Mouse (Mus musculus) embryonic facial prominence, embryonic 12.5 days (tissue): ENCODE data around the gene Birc7. TPM values are rescaled to one million over a fixed set of nuclear protein-coding genes. Genes with fewer than 3 reads are reported as not detected.

Experiments
- ATAC-seq: fragments of 200-750 bp; cut with Nextera tagmentation; 2 replicates; pipeline ENCODE4 v1.8.0; 2017; ENCODE audit not compliant: insufficient number of reproducible peaks, insufficient read depth, low FRiP score, low TSS enrichment
- H3K27ac ChIP-seq: fragments of 300-500 bp; sonication (generic); 2 replicates; pipeline ENCODE4 v1.5.1; 2016; ENCODE audit warnings: mild to moderate bottlenecking
- H3K27me3 ChIP-seq: fragments of 300-500 bp; sonication (generic); 2 replicates; pipeline ENCODE4 v1.6.1; 2016; ENCODE audit warnings: mild to moderate bottlenecking, moderate library complexity
- H3K36me3 ChIP-seq: fragments of 300-500 bp; sonication (generic); 2 replicates; pipeline ENCODE4 v1.6.1; 2016; ENCODE audit warnings: mild to moderate bottlenecking
- H3K4me1 ChIP-seq: fragments of 300-500 bp; sonication (generic); 2 replicates; pipeline ENCODE4 v1.6.1; 2016
- H3K4me2 ChIP-seq: fragments of 300-500 bp; sonication (generic); replicated peaks from 2 replicates; pipeline ENCODE4 v1.6.1; 2016; ENCODE audit warnings: mild to moderate bottlenecking, moderate library complexity
- H3K4me3 ChIP-seq: fragments of 300-500 bp; sonication (generic); 2 replicates; pipeline ENCODE4 v1.5.1; 2016; ENCODE audit warnings: mild to moderate bottlenecking
- H3K9ac ChIP-seq: fragments of 300-500 bp; sonication (generic); 2 replicates; pipeline ENCODE4 v1.6.1; 2016; ENCODE audit warnings: mild to moderate bottlenecking, moderate library complexity
- H3K9me3 ChIP-seq: fragments of 300-500 bp; sonication (generic); 2 replicates; pipeline ENCODE4 v1.6.1; 2016; ENCODE audit warnings: mild to moderate bottlenecking, moderate library complexity
- WGBS: fragments of 180-500 bp; shearing (Covaris S2); methylation state at CpG from one replicate; pipeline ENCODE4 v1.1.7; 2016; 5-methylcytosine and 5-hydroxymethylcytosine counted together
- polyA plus RNA-seq: library from polyadenylated mRNA; unstranded; fragments of >200 nt; fragmentation: Nextera tagmentation; extraction: Ambion mirVana; gene quantifications from 2 replicates; pipeline ENCODE4 v1.2.1, GENCODE M21; 2016

The Birc7 gene
- polyA plus RNA-seq, result 0.14 TPM in 1 of 2 replicates, not detected in the other

DNA sequence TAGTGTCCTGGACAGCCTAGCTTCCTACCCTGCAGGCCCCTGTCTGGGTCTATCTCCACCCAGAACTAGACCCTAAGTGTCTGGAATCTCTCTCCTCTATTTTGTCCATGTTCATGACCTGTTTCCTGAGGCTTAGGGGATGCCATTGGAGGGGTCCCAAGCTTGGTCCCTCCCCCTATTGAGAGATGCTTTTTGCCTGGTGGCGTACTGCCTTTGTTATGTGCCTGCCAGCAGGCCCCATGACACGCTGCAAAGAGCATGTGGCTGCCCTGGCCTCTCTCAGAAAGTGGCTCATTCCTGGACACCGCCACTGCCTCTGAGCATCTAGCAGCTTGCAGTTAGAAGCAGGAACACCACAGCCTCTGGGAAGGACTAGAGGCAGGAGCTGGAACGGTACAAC lies at the start of gene Birc7:
Birc7 (plus strand) TSS at position 301 of the 400 bp plus-strand sequence.
- no peak within 1 kb of the TSS for H3K9ac ChIP-seq
- H3K36me3 ChIP-seq, result no peaks in the 10 kb centered on the region
- no peaks in the 10 kb centered on the region for H3K27me3 ChIP-seq
- no peaks in the 10 kb centered on the region for H3K9me3 ChIP-seq
- 46% methylated on average over 4 of the region's 4 CpGs for WGBS
- H3K4me3 ChIP-seq, result no peak within 1 kb of the TSS
- H3K4me2 ChIP-seq, result no peak within 1 kb of the TSS
- ATAC-seq, result no peak
- 0 out of 2 replicates have a peak, but pooled peaks cover 3% of the 10 kb centered on the region for H3K4me1 ChIP-seq
- H3K27ac ChIP-seq, result no peak within 1 kb of the TSS

DNA sequence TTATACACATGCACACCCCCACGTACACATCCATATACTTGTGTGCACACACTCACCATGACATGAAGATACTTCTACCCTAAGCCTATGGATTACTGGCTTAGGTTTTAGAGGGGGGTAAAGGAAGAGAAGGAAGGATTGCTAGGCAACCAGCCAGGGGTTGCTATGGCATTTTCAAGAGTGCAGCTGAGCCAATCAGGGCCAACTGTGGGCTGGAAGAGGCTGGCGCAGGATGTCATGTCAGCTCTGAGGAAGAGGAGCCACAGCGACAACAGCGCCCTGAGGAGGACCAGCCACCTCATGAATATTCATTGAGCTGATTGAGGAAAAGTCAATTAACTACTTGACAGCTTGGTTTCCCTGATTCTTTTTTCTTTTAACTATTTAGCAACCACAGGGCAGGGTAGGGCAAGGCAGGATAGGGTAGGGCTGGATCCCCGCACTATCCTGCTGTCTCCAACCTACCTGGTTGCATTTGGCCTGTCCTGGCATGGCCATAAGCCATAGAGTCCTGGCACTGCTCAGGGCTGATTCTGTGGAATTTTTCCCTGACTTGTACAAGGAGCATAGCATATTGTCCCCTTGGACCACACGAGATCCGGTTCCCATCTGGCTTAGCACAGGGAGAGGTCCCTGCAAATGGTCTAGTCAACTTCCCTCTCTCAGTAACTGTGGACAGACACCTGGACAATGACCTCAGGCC lies 49.3 kb upstream of the Birc7 start:
- no peak for ATAC-seq
- Histone ChIP-seq H3K36me3 (no peaks in the 10 kb centered on the region), H3K9me3 (no peaks in the 10 kb centered on the region), H3K27ac (no peak overlapping the region), H3K27me3 (no peaks in the 10 kb centered on the region), H3K4me1 (no peaks in the 10 kb centered on the region), H3K9ac (no peak overlapping the region), H3K4me3 (no peak overlapping the region), H3K4me2 (no peak overlapping the region)
- WGBS, result 53% methylated on average over 7 of the region's 7 CpGs

DNA sequence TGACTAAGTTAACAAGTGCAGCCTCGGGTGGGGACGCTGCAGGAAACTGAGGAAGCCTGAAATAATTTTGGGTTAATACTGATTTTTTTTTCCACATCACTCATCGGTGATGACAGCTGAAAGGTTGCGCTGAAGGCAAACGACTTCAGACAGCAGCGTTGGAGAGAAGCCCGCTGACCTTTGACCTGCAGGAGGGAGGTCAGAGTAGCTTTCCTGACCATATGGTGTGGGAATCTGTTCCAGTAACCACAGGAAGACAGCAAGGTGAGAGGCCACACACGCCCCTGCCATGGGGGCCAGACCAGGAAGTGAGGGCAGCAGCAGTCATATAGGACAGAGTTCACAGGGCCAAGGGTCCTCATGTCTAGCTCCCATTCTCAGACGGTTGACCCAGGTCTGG lies 47.5 kb upstream of the Birc7 start:
- Histone ChIP-seq H3K4me2 (no peak overlapping the region), H3K4me3 (no peak overlapping the region), H3K27me3 (no peaks in the 10 kb centered on the region), H3K9ac (no peak overlapping the region), H3K36me3 (no peaks in the 10 kb centered on the region), H3K4me1 (no peaks in the 10 kb centered on the region), H3K9me3 (no peaks in the 10 kb centered on the region), H3K27ac (no peak overlapping the region)
- WGBS, result 39% methylated on average over 9 of the region's 9 CpGs
- ATAC-seq, result no peak

DNA sequence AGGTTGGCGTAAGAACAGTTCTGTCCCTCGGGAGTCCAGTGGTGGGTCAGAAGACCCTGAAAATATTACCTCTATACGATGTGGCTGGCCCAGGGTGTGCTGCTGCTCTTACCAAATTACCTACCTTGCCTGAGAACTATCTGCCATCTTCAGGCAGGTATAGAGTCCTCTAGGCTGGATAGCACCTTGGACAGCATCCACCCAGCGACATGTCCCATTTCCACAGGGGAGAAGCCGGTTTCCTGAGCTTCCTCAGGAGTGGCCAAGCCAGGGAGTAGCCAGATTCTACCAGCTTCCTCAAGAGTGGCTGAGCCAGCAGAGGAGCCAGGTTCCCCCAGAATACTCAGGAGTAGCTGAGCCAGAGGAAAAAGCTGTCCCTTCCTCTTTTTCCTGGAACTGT lies 43.6 kb upstream of the Birc7 start:
- Histone ChIP-seq H3K9me3 (no peaks in the 10 kb centered on the region), H3K4me3 (no peak overlapping the region), H3K36me3 (no peaks in the 10 kb centered on the region), H3K4me2 (no peak overlapping the region), H3K27ac (no peak overlapping the region), H3K27me3 (peaks cover 31% of the 10 kb centered on the region), H3K4me1 (0 out of 2 replicates have a peak, but pooled peaks cover under 1% of the 10 kb centered on the region), H3K9ac (no peak overlapping the region)
- WGBS, result 56% methylated on average over 5 of the region's 5 CpGs
- ATAC-seq, result no peak

DNA sequence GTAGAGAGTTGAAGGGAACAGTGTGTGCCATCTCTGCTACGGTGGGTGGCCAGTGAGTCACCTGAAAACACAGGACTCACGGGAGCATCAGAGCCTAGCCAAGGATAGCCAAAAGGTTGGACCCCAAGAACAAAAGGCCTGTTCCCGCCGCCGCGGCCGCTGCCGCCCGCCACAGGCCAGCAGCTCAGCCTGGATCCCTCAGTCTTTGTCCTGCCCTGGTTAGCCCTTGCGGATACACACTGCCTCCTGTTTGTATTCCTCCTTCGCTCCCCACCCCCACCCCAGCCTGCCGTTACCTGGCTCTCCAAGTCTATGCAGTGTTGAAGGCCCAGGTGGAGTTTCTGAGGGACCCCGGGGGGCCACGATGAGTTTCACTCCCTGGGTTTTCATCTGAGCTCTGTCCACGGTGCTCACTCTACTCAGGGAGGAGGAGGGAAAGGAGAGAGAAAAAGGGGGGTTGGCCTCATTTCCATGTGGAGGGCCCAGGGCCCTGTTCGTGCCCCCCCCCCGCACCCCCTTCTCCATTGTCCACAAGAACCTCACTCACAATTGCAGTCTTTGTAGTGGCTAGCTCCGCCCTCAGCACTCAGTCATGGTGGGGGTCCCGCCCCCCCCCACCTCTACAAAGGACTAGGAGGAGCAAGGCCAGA lies 39.4 kb upstream of the Birc7 start:
- WGBS, result 3% methylated on average over 18 of the region's 19 CpGs
- Histone ChIP-seq H3K4me1 (peaks cover 27% of the 10 kb centered on the region), H3K9ac (no peak overlapping the region), H3K27ac (peak overlapping the region; percentile 11; the same call in 1 of the 2 replicates), H3K4me3 (no peak overlapping the region), H3K9me3 (no peaks in the 10 kb centered on the region), H3K4me2 (no peak overlapping the region), H3K27me3 (peaks cover 72% of the 10 kb centered on the region), H3K36me3 (no peaks in the 10 kb centered on the region)
- ATAC-seq, result no peak

DNA sequence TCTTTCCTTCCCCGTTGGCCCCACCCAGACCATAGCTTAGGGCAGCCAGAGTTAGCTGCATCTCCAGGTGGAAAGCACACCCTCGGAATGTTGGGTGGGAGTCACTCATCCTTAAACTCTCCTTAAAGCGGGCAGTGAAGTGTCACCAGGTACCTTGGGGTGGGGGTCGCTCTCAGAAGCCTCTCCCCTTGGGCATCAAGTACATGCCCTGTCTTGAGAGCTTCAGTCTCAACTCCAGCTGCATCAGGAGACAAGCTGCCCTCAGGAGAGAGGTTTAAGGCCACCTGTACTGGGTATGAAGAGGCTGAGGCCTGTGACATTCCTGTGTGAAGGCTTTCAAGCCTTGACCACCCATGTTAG lies 38.9 kb upstream of the Birc7 start:
- no peak for ATAC-seq
- WGBS, result 21% methylated on average over 4 of the region's 4 CpGs
- Histone ChIP-seq H3K4me1 (peaks cover 32% of the 10 kb centered on the region), H3K27me3 (peaks cover 77% of the 10 kb centered on the region), H3K9ac (no peak overlapping the region), H3K27ac (no peak overlapping the region; the same call in 1 of the 2 replicates), H3K36me3 (no peaks in the 10 kb centered on the region), H3K4me3 (no peak overlapping the region), H3K9me3 (no peaks in the 10 kb centered on the region), H3K4me2 (no peak overlapping the region)

DNA sequence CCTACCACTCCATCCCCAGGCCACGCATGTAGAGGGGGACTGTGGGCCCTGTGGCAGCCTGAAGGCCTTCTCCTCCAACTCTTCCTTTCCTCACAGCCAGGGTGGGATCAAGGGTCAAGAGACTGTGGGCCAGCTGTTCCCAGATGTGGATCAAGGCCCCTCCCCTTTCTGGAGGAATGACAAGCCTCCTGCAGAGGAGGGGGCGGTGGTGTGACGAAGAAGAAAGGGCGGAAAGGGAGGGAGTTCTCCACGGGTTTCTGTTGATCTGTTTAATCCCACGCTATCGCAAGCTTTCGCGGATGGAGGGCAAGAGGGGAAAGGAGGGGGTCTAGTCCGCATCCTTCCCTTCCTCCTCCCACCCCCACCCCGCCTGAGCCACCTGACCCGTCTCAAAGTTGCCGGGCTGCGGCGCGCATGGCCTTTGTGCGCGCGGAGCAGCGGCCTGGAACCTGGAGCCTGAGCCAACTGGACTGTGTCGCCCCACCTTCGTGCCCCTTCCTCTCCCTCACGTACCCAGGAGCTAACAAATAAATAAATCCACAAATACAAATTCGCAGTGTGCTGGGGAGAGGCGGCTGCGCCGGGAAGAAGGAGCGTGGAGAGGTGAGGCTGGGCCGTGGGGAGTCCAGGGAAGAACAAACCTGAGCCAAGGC lies 38.3 kb upstream of the Birc7 start:
- Histone ChIP-seq H3K27me3 (peaks cover 84% of the 10 kb centered on the region), H3K4me3 (0 out of 2 replicates have a peak overlapping the region, but pooled peaks have one; percentile 7), H3K36me3 (no peaks in the 10 kb centered on the region), H3K9me3 (no peaks in the 10 kb centered on the region), H3K9ac (no peak overlapping the region), H3K4me1 (peaks cover 32% of the 10 kb centered on the region), H3K4me2 (peak overlapping the region; percentile 16; the same call in 1 of the 2 replicates), H3K27ac (peak overlapping the region; percentile 42; the same call in 1 of the 2 replicates)
- ATAC-seq, result no peak
- WGBS, result 2% methylated on average over 29 of the region's 29 CpGs

DNA sequence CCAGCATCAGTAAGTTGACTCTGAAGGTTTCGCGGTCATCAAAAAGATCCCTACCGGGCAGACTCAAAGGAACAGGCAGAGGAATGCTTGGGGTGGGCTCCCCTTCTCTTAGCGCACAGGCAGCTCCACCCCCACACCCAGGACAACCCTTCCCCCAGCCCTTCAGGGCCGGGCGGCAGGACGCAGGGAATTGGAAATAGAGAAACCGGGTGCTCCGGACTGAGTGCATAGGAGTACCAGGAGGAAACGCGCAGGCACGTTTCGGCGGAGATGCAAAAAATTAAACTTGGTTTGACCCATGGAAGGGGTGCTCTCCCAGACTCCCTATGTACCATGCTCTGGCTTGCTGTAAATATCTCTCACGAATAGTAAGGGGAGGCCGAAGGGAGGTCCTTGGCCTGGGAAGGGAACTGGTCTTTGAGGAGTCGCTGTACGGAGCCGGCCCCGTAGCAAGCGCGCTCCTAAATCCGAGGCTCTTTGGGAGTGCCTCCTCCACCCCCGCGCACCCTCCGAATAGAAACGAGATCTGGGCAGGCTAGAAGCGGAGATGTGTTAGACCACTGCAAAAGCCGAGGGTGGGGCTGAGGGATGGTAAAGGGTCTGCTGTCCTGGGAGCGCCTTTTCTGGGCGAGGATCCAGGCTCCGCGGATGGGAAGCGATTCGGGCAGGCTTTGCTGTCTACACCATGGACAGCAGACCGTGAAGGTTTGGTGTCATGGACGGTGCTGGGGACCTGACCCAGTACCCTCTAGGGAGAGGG lies 37.6 kb upstream of the Birc7 start:
- ATAC-seq, result no peak
- peaks cover 90% of the 10 kb centered on the region for H3K27me3 ChIP-seq
- 1% methylated on average over 37 of the region's 37 CpGs for WGBS

DNA sequence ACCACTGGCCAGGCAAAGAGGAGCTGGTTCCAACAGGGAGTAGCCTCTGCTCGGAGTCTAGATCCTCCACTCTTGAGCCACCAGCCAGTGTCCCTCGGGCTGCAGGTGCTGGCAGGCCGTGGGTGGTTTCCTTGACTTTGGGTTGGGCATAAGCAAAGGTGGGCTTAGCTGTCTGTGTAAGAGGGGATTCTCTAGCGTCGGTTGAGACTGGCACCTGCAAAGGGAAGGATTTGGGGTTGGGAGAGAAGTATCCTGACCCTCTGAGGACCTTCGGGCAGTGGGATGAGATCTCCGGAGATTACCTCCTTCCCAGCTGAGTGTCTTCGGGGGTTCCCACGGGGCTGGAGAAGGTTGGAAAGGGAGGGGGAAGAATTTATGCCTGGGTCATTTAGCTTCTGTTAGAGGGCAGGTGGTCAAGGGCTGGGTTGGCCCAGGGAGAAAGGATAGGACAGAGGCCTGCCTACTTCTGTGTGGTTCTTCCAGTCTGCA lies 36.9 kb upstream of the Birc7 start:
- peaks cover 90% of the 10 kb centered on the region for H3K27me3 ChIP-seq
- no peak for ATAC-seq
- H3K9ac ChIP-seq, result no peak overlapping the region
- H3K36me3 ChIP-seq, result no peaks in the 10 kb centered on the region
- peak overlapping the region; percentile 16; the same call in 1 of the 2 replicates for H3K4me2 ChIP-seq
- H3K27ac ChIP-seq, result no peak overlapping the region
- no peak overlapping the region for H3K4me3 ChIP-seq
- WGBS, result 5% methylated on average over 9 of the region's 9 CpGs
- peaks cover 32% of the 10 kb centered on the region for H3K4me1 ChIP-seq
- no peaks in the 10 kb centered on the region for H3K9me3 ChIP-seq

More for the DNA sequence above, 37.6 kb upstream of the Birc7 start:
- peaks cover 32% of the 10 kb centered on the region for H3K4me1 ChIP-seq
- H3K9ac ChIP-seq, result no peak overlapping the region
- H3K36me3 ChIP-seq, result no peaks in the 10 kb centered on the region
- no peaks in the 10 kb centered on the region for H3K9me3 ChIP-seq
- peak overlapping the region; percentile 16; the same call in 1 of the 2 replicates for H3K4me2 ChIP-seq
- H3K4me3 ChIP-seq, result 0 out of 2 replicates have a peak overlapping the region, but pooled peaks have one; percentile 7
- peak overlapping the region; percentile 42; the same call in 1 of the 2 replicates for H3K27ac ChIP-seq

DNA sequence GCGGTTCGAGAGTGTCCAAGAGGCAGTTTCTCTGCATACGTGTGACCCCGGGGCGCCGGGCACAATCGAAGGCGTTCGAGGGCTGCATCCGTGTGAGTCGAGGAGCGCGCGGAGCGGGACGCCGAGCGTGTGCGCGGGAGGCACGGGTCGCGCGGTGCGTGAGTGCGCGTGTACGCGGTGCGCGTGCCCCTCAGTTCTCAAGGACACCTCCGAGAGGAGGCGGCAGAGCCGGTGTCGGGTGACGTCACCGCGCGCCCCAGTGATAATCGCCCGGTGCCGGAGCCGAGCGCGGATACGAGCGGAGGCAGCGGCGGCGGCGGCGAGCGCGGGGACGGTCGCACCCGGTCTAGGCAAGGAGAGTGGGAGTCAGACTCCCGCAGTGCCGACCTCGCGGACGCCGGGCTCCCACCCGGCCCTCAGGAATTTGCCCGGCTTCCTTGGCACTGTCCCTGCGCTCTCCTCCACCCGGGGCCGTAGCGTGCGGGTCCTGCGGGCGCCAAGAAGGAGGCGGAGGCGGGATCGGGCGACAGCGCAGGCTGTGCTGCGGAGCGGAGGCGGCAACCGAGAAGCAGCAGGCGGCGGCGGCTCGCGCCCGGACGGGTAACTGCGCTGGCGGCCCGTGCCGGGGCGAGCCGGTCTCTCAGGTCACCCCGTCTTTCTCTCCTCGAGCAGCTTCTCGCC lies 35.8 kb upstream of the Birc7 start:
- H3K4me1 ChIP-seq, result peaks cover 32% of the 10 kb centered on the region
- peak overlapping the region; percentile 47 for H3K4me3 ChIP-seq
- ATAC-seq, result no peak
- H3K4me2 ChIP-seq, result peak overlapping the region; percentile 65
- H3K27me3 ChIP-seq, result peaks cover 89% of the 10 kb centered on the region
- no peaks in the 10 kb centered on the region for H3K9me3 ChIP-seq
- no peak overlapping the region; the same call in 1 of the 2 replicates for H3K27ac ChIP-seq
- H3K36me3 ChIP-seq, result no peaks in the 10 kb centered on the region
- H3K9ac ChIP-seq, result peak overlapping the region; percentile 42
- under 1% methylated on average over 91 of the region's 97 CpGs for WGBS
